Mouse (Mus musculus) mammary gland, adult 2 months (tissue): ENCODE measurements around the gene Map2k2. TPM values are rescaled to one million over a fixed set of nuclear protein-coding genes. Genes with fewer than 3 reads are reported as not detected.

Source experiments
- polyA plus RNA-seq: library from polyadenylated mRNA; depleted of rRNA; stranded (reverse); fragments of >200 nt; gene quantifications from 2 replicates; pipeline ENCODE4 v1.2.3, GENCODE M21; 2012; ENCODE audit warnings: low replicate concordance; rRNA removed

The Map2k2 gene
- polyA plus RNA-seq: 152 and 291 TPM in 2 replicates

GRCm38 (mm10) chr10:81105565-81106112, at the start of gene Map2k2:
Map2k2 (plus strand) TSS chr10:81105915.

GRCm38 (mm10) chr10:81059603-81060543, 45.8 kb upstream of the Map2k2 start, which contains the start of gene Sgta:
Sgta (minus strand) TSS chr10:81060181.

GRCm38 (mm10) chr10:81069836-81070235, 35.9 kb upstream of the Map2k2 start, which contains the start of gene Thop1:
Thop1 (plus strand) TSS chr10:81070035.

GRCm38 (mm10) chr10:81134966-81135681, 29.4 kb downstream of the Map2k2 start, which contains the start of gene Zbtb7a:
Zbtb7a (plus strand) TSS chr10:81135220.

GRCm38 (mm10) chr10:81167200-81168086, 61.7 kb downstream of the Map2k2 start, which contains the start of gene Pias4:
Pias4 (minus strand) TSS chr10:81167923.

GRCm38 (mm10) chr10:81176466-81177271, 71.0 kb downstream of the Map2k2 start, which contains the start of gene Eef2:
Eef2 (plus strand) TSS chr10:81176631.

GRCm38 (mm10) chr10:81182336-81183333, 76.9 kb downstream of the Map2k2 start, which contains the start of gene Dapk3:
Dapk3 (plus strand) TSS chr10:81183005.

Other genes with a start within 250 kb of the Map2k2 start
- 0.13 and 0.14 TPM in 2 replicates for gene Tmprss9, start 234.1 kb upstream of the Map2k2 start, polyA plus RNA-seq
- gene Timm13, start 204.9 kb upstream of the Map2k2 start, polyA plus RNA-seq: 202 and 257 TPM in 2 replicates
- gene Lmnb2, start 187.7 kb upstream of the Map2k2 start, polyA plus RNA-seq: 11.2 and 14.6 TPM in 2 replicates
- gene Gadd45b, start 175.8 kb upstream of the Map2k2 start, polyA plus RNA-seq: 31.8 and 52.6 TPM in 2 replicates
- 6.4 and 7.3 TPM in 2 replicates for gene Gng7, start 91.0 kb upstream of the Map2k2 start, polyA plus RNA-seq
- gene Diras1, start 80.3 kb upstream of the Map2k2 start, polyA plus RNA-seq: 0.09 and 0.27 TPM in 2 replicates
- gene Slc39a3, start 68.5 kb upstream of the Map2k2 start, polyA plus RNA-seq: 36.6 and 42.0 TPM in 2 replicates
- 313 and 371 TPM in 2 replicates for gene Sgta, start 45.7 kb upstream of the Map2k2 start, polyA plus RNA-seq
- gene Thop1, start 35.9 kb upstream of the Map2k2 start, polyA plus RNA-seq: 30.9 and 38.7 TPM in 2 replicates
- 2.5 TPM in 2 replicates for gene Creb3l3, start 7.0 kb upstream of the Map2k2 start, polyA plus RNA-seq
- 45.5 and 121 TPM in 2 replicates for gene Zbtb7a, start 29.3 kb downstream of the Map2k2 start, polyA plus RNA-seq
- 36.6 and 47.6 TPM in 2 replicates for gene Pias4, start 62.0 kb downstream of the Map2k2 start, polyA plus RNA-seq
- 1,357 and 1,920 TPM in 2 replicates for gene Eef2, start 70.7 kb downstream of the Map2k2 start, polyA plus RNA-seq
- gene Dapk3, start 77.1 kb downstream of the Map2k2 start, polyA plus RNA-seq: 41.3 and 86.2 TPM in 2 replicates
- gene 4930442H23Rik, start 77.9 kb downstream of the Map2k2 start, polyA plus RNA-seq: not detected in 2 replicates
- gene Nmrk2, start 96.1 kb downstream of the Map2k2 start, polyA plus RNA-seq: 3.4 TPM in 1 of 2 replicates, not detected in the other
- 0.98 and 1.3 TPM in 2 replicates for gene Atcay, start 124.9 kb downstream of the Map2k2 start, polyA plus RNA-seq
- gene Zfr2, start 127.2 kb downstream of the Map2k2 start, polyA plus RNA-seq: 12.8 and 21.1 TPM in 2 replicates
- 6.9 and 12.2 TPM in 2 replicates for gene Matk, start 147.0 kb downstream of the Map2k2 start, polyA plus RNA-seq
- gene Mrpl54, start 161.0 kb downstream of the Map2k2 start, polyA plus RNA-seq: 46.1 and 120 TPM in 2 replicates
- 145 and 166 TPM in 2 replicates for gene Apba3, start 161.0 kb downstream of the Map2k2 start, polyA plus RNA-seq
- gene Tjp3, start 185.7 kb downstream of the Map2k2 start, polyA plus RNA-seq: 12.5 and 27.1 TPM in 2 replicates
- 84.9 and 118 TPM in 2 replicates for gene Pip5k1c, start 187.0 kb downstream of the Map2k2 start, polyA plus RNA-seq
- gene Cactin, start 215.2 kb downstream of the Map2k2 start, polyA plus RNA-seq: 19.2 and 33.9 TPM in 2 replicates
- 14.6 and 42.3 TPM in 2 replicates for gene Tbxa2r, start 222.8 kb downstream of the Map2k2 start, polyA plus RNA-seq
- gene Gipc3, start 237.4 kb downstream of the Map2k2 start, polyA plus RNA-seq: 1.7 and 2.7 TPM in 2 replicates
- 70.7 and 162 TPM in 2 replicates for gene Hmg20b, start 244.6 kb downstream of the Map2k2 start, polyA plus RNA-seq